Mouse (Mus musculus): Measurements from ENCODE around the gene Btbd1. TPM values are rescaled to one million over a fixed set of nuclear protein-coding genes. Genes with fewer than 3 reads are reported as not detected.

Gene Btbd1
- total and polyA plus RNA-seq, 2 experiments: 12.5 to 31.7 TPM

- Histone ChIP-seq H3K27me3 (ENCODE audit: control insufficient read depth, insufficient read depth, low read length) (peaks cover 2% of the 10 kb centered on the region; the same call in 1 of the 2 replicates), H3K79me2 (ENCODE audit: control insufficient read depth, insufficient read depth, low read length) (no peaks in the 10 kb centered on the region), H3K27ac (replicated peaks; ENCODE audit: insufficient read depth, low read depth, low read length) (no peak overlapping the region), H3K4me1 (ENCODE audit: control insufficient read depth, insufficient read depth, low read length) (no peaks in the 10 kb centered on the region), H3K9ac (ENCODE audit: low read depth, low read length) (no peak overlapping the region), H3K36me3 (ENCODE audit: control insufficient read depth, insufficient read depth, low read length) (no peaks in the 10 kb centered on the region), H3K4me3 (ENCODE audit: insufficient read depth, low read depth, low read length) (no peak overlapping the region)
- DNase-seq (ENCODE audit: extremely low read depth, low read depth, low spot score): no peak
- TF ChIP-seq CTCF (IDR thresholded peaks at IDR 0.05; ENCODE audit: low read depth, low read length) (no peak), POLR2A (IDR thresholded peaks at IDR 0.05; ENCODE audit: extremely low read depth, insufficient read depth, low read length) (no peak)
- 61% methylated on average over 4 of the region's 4 CpGs for WGBS
Measured at GRCm38 (mm10) chr7:81847777-81848176, 18.5 kb upstream of the Btbd1 start.

DNA sequence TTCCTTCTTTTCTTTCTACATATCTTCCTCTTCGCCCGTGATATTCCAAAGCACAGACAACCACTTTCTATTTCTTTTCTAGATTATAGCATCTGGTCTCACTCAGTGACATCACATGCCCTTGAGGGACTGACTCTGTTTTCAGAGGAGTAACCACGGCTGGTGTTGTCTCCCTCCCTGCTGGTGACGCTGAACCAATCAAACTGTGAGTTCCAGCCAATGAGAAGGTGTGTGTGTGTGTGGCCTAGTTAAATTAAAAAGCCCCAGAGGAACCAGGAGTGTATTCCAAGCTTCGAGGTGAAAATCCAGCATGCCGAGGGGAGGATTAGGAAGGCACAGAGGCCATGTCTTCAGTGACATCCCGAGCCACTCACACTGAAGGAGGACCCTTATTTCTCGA lies 17.8 kb upstream of the Btbd1 start:
- WGBS: 41% methylated on average over 8 of the region's 8 CpGs
- H3K79me2 ChIP-seq (ENCODE audit: control insufficient read depth, insufficient read depth, low read length): no peaks in the 10 kb centered on the region
- TF ChIP-seq POLR2A (IDR thresholded peaks at IDR 0.05; ENCODE audit: extremely low read depth, insufficient read depth, low read length) (no peak), CTCF (IDR thresholded peaks at IDR 0.05; ENCODE audit: low read depth, low read length) (no peak)
- no peak overlapping the region for H3K9ac ChIP-seq (ENCODE audit: low read depth, low read length)
- no peaks in the 10 kb centered on the region for H3K4me1 ChIP-seq (ENCODE audit: control insufficient read depth, insufficient read depth, low read length)
- H3K4me3 ChIP-seq (ENCODE audit: insufficient read depth, low read depth, low read length): no peak overlapping the region
- H3K36me3 ChIP-seq (ENCODE audit: control insufficient read depth, insufficient read depth, low read length): no peaks in the 10 kb centered on the region
- peaks cover 2% of the 10 kb centered on the region; the same call in 1 of the 2 replicates for H3K27me3 ChIP-seq (ENCODE audit: control insufficient read depth, insufficient read depth, low read length)
- no peak overlapping the region for H3K27ac ChIP-seq (replicated peaks; ENCODE audit: insufficient read depth, low read depth, low read length)
- no peak for DNase-seq (ENCODE audit: extremely low read depth, low read depth, low spot score)

GRCm38 (mm10) chr7:81846008-81846407 lies 16.8 kb upstream of the Btbd1 start:
- no peak for DNase-seq (ENCODE audit: extremely low read depth, low read depth, low spot score)
- Histone ChIP-seq H3K36me3 (ENCODE audit: control insufficient read depth, insufficient read depth, low read length) (no peaks in the 10 kb centered on the region), H3K4me1 (ENCODE audit: control insufficient read depth, insufficient read depth, low read length) (peaks cover 5% of the 10 kb centered on the region; the same call in 1 of the 2 replicates), H3K4me3 (ENCODE audit: insufficient read depth, low read depth, low read length) (no peak overlapping the region), H3K27ac (replicated peaks; ENCODE audit: insufficient read depth, low read depth, low read length) (no peak overlapping the region), H3K9ac (ENCODE audit: low read depth, low read length) (no peak overlapping the region), H3K79me2 (ENCODE audit: control insufficient read depth, insufficient read depth, low read length) (no peaks in the 10 kb centered on the region), H3K27me3 (ENCODE audit: control insufficient read depth, insufficient read depth, low read length) (peaks cover 2% of the 10 kb centered on the region; the same call in 1 of the 2 replicates)
- TF ChIP-seq CTCF (IDR thresholded peaks at IDR 0.05; ENCODE audit: low read depth, low read length) (no peak), POLR2A (IDR thresholded peaks at IDR 0.05; ENCODE audit: extremely low read depth, insufficient read depth, low read length) (no peak)
- 44% methylated on average over 8 of the region's 8 CpGs for WGBS

- WGBS: 68% methylated on average over 3 of the region's 3 CpGs
- TF ChIP-seq POLR2A (IDR thresholded peaks at IDR 0.05; ENCODE audit: extremely low read depth, insufficient read depth, low read length): no peak
- TF ChIP-seq CTCF (IDR thresholded peaks at IDR 0.05; ENCODE audit: low read depth, low read length): no peak
Measured at GRCm38 (mm10) chr7:81845313-81845712, 16.1 kb upstream of the Btbd1 start.

GRCm38 (mm10) chr7:81844801-81845200 lies 15.6 kb upstream of the Btbd1 start:
- no peaks in the 10 kb centered on the region for H3K79me2 ChIP-seq (ENCODE audit: control insufficient read depth, insufficient read depth, low read length)
- H3K9ac ChIP-seq (ENCODE audit: low read depth, low read length): no peak overlapping the region
- H3K27ac ChIP-seq (replicated peaks; ENCODE audit: insufficient read depth, low read depth, low read length): no peak overlapping the region
- H3K36me3 ChIP-seq (ENCODE audit: control insufficient read depth, insufficient read depth, low read length): no peaks in the 10 kb centered on the region
- peaks cover 5% of the 10 kb centered on the region; the same call in 1 of the 2 replicates for H3K4me1 ChIP-seq (ENCODE audit: control insufficient read depth, insufficient read depth, low read length)
- no peak overlapping the region for H3K4me3 ChIP-seq (ENCODE audit: insufficient read depth, low read depth, low read length)
- 82% methylated on average over 11 of the region's 11 CpGs for WGBS
- peaks cover 2% of the 10 kb centered on the region; the same call in 1 of the 2 replicates for H3K27me3 ChIP-seq (ENCODE audit: control insufficient read depth, insufficient read depth, low read length)
- DNase-seq (ENCODE audit: extremely low read depth, low read depth, low spot score): no peak
- no peak for TF ChIP-seq POLR2A (IDR thresholded peaks at IDR 0.05; ENCODE audit: extremely low read depth, insufficient read depth, low read length)
- no peak for TF ChIP-seq CTCF (IDR thresholded peaks at IDR 0.05; ENCODE audit: low read depth, low read length)

More at GRCm38 (mm10) chr7:81845313-81845712, 16.1 kb upstream of the Btbd1 start:
- Histone ChIP-seq H3K36me3 (ENCODE audit: control insufficient read depth, insufficient read depth, low read length) (no peaks in the 10 kb centered on the region), H3K4me3 (ENCODE audit: insufficient read depth, low read depth, low read length) (no peak overlapping the region), H3K4me1 (ENCODE audit: control insufficient read depth, insufficient read depth, low read length) (peaks cover 5% of the 10 kb centered on the region; the same call in 1 of the 2 replicates), H3K79me2 (ENCODE audit: control insufficient read depth, insufficient read depth, low read length) (no peaks in the 10 kb centered on the region), H3K9ac (ENCODE audit: low read depth, low read length) (no peak overlapping the region), H3K27me3 (ENCODE audit: control insufficient read depth, insufficient read depth, low read length) (peaks cover 2% of the 10 kb centered on the region; the same call in 1 of the 2 replicates), H3K27ac (replicated peaks; ENCODE audit: insufficient read depth, low read depth, low read length) (no peak overlapping the region)
- no peak for DNase-seq (ENCODE audit: extremely low read depth, low read depth, low spot score)

DNA sequence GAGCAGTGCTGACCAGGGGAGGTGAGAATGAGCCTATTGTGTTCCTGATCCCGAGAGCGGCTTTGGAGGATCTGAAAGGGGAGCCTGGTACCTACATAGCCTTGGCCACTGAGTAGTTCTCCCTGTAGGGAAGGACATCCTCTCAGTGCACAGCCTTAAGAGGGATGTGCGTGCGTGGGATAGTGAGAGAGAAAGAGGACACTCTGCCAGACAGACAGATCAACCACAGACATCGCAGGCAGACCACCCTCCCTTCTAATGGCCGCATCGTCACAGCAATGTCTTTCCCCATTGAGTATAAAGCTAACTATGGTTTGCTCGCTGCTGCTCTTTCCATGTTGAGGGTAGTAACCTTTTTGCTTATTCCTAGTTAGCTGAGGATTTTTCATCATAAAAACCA lies 14.7 kb upstream of the Btbd1 start:
- Histone ChIP-seq H3K27ac (replicated peaks; ENCODE audit: insufficient read depth, low read depth, low read length) (no peak overlapping the region), H3K4me1 (ENCODE audit: control insufficient read depth, insufficient read depth, low read length) (peaks cover 5% of the 10 kb centered on the region; the same call in 1 of the 2 replicates), H3K27me3 (ENCODE audit: control insufficient read depth, insufficient read depth, low read length) (peaks cover 2% of the 10 kb centered on the region; the same call in 1 of the 2 replicates), H3K9ac (ENCODE audit: low read depth, low read length) (no peak overlapping the region), H3K4me3 (ENCODE audit: insufficient read depth, low read depth, low read length) (no peak overlapping the region), H3K79me2 (ENCODE audit: control insufficient read depth, insufficient read depth, low read length) (no peaks in the 10 kb centered on the region), H3K36me3 (ENCODE audit: control insufficient read depth, insufficient read depth, low read length) (no peaks in the 10 kb centered on the region)
- TF ChIP-seq CTCF (IDR thresholded peaks at IDR 0.05; ENCODE audit: low read depth, low read length) (no peak), POLR2A (IDR thresholded peaks at IDR 0.05; ENCODE audit: extremely low read depth, insufficient read depth, low read length) (no peak)
- WGBS: 85% methylated on average over 8 of the region's 8 CpGs
- no peak for DNase-seq (ENCODE audit: extremely low read depth, low read depth, low spot score)

Measured in liver, adult 2 months (tissue).